Mouse (Mus musculus) CD4-positive helper T cell, adult 2 months (primary cell): ENCODE results near the gene Dnah8.

Source experiments
- DNase-seq: peaks from one replicate; pipeline ENCODE4 v3.0.0-alpha.2; 2012; ENCODE audit warnings: low read depth, missing footprints, low spot score

Dnah8 gene

DNA sequence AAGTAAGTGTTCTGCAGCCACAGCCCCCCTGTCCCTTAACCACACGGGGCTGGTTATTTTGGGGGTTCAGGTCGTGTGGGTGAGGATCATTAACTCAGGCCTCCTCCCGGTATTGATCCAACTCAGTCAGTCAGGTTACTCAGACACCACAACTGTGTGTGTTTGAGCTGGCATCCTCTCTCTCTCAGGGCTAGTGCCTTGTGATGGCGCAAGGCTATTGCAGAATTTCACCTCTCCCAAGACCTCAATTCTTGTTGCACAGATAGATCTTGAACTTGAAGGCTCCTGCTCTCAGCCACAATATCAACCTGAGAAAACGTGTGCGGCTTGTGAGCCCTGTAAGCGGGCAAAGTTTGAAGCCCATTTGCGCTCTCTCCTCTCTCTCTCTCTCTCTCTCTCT, 38.0 kb downstream of the Dnah8 start:
- DNase-seq = no peak

DNA sequence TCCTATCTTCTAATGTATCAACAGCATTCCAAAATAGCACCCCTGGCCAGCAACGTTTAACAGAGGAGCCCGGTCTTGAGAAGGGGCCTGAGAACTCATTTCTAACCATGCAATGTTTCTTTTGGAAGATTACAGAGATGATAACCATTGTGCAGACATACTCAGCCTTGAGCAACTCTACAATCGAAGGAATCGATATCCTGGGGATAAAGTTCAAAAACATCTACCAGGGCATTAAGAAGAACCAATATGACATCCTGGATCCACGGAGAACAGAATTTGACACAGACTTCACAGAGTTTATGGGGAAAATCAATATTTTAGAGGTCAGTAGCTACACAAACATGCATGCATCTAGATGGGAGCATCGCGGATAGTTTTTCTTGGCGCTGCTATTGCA, 39.0 kb downstream of the Dnah8 start:
- no peak for DNase-seq

GRCm38 (mm10) chr17:30664856-30665255, 40.7 kb downstream of the Dnah8 start:
- no peak for DNase-seq

DNA sequence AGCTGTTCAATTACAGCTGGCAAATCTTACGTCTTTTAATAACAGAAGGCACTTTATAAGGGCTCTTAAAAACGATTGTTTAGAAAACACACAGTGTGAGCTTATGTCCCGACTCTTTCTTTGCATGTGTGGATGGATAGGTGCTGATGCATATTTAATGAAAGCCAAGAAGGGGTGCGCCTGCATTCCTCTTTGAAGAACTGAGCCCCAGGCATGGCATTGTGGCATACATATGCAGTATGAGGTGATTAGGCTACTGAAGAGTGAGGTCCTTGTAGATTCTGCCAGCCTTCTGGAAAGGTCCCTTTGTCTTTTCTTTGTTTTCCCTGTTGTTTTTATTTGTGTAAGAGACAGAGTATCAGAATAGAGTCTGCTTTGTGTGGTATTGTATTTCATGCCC, 48.4 kb downstream of the Dnah8 start:
- DNase-seq = no peak

DNA sequence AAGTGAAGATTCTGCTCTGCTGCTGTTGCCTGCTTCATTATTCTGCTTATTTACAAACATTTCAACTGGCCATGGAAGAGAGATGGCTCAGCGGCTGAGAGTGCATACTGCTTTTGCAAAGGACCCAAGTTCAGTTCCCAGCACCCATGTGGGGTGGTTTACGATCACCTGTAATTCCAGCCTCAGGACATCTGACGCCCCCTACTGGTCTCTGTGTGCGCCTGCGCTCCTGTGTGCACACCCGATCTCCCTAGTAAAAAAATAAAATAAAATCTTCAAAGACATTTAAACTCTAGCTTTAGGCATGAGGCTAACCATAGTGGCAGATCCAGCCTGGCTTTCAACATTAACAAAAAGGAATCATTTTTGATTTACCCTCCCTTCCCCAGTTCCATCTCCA, 48.9 kb downstream of the Dnah8 start:
- DNase-seq = no peak

DNA sequence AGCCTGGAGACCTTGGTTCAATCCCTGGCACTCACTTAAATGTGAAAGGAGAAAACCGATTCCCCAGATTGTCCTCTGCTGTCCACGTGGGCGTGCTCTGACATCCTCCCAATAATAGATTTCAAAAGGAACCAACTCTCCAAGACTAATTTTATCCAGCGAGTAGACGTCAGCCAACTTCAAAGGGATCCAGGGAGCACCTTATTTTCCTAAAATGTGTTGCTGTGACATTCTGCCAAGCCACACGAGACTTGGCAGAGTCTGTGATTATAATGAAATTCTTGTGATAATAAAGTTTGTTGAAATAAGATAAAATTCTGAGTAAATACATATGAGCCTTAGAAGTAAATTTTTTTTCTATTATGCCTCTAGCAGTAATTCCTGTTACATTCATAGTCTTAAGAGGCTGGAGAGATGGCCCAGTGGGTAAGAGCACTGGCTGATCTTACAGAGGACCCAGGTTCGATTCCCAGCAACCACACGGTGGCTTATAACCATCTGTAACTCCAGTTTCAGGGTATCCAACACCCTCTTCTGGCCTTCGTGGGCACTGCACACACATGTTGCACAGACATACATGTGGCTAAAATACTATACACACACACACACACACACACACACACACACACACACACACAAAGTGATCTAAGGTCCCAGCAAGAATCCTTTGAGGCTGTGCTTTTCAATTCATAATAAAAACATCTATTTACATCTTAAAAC, 51.0 kb downstream of the Dnah8 start:
- DNase-seq = no peak

DNA sequence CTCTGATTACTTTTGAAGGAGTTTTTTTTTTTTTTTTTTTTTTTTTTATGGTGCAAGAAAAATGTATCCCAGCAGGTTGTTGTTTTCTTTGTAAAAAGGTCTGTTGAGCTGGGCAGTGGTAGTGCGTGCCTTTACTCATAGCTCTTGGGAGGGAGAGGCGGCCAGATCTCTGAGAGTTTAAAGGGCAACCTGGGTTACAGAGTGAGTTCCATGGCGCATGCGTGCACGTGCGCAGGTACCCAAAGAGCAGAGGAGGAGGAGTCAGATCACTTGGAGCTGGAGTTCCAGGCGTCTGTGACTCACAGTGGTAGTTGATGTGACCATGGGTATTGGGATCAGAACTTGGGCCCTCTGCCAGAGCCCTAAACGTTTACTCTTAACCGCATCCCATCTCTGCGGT, 54.4 kb downstream of the Dnah8 start:
- DNase-seq = no peak

GRCm38 (mm10) chr17:30679612-30680011, 55.5 kb downstream of the Dnah8 start:
- no peak for DNase-seq

DNA sequence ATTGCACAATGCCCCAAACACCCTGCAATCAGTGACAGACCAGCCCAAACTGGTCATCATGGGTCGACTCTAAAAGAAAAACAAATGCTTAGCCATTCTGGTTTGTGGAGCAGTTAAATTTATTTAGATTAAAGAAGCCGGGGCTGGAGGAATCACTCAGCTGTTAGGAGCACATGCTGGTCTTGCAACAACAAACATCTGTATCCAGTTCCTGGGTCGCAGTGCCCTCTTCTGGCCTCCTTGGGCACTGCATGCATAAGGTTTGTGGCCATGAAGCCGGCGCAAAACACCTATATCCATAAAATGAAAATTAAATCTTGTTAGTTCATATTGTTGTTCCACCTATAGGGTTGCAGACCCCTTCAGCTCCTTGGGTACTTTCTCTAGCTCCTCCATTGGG, 57.5 kb downstream of the Dnah8 start:
- peak; percentile 69 for DNase-seq

- no peak for DNase-seq
These were observed 66.0 kb downstream of the Dnah8 start for GRCm38 (mm10) chr17:30690181-30690580.

GRCm38 (mm10) chr17:30691481-30691880, 67.3 kb downstream of the Dnah8 start:
- no peak for DNase-seq

DNA sequence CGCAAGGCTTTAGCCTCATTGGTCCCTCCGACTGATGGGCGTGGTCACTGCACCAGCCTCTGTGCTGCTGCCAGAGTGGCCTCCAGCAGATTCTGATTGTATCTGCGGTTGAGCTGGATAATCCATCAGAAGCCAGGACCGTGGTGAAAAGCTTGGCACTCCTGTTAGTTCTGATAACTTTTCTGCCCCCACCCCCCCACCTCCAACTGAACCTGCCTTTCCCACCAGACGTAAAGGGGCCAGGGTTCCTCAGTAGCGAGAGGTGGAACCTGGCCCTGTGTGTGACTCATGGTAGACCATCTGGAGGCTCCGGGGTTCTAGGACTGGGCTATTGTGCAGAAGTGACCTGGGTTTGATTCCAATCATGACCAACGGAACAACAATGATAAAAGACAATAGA, 70.1 kb downstream of the Dnah8 start:
- DNase-seq = no peak

DNA sequence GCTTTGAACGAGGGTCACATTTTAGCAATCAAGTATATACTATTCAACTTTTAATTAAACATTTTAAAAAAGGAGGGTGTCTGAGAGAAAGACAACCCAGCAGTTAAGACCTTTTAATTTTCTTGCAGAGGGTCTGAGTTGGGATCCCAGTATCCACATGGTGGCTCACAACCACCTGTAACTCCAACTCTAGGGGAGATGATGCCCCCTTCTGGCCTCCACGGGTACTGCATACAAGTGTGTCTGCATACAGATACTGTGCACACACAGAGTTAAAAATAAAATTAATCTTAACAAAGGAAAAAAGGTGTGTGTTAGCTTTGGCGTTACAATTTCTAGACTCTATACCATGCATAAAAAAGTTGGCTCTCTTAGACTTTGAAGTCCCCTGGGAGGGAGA, 90.6 kb downstream of the Dnah8 start:
- DNase-seq = peak; percentile 2

DNA sequence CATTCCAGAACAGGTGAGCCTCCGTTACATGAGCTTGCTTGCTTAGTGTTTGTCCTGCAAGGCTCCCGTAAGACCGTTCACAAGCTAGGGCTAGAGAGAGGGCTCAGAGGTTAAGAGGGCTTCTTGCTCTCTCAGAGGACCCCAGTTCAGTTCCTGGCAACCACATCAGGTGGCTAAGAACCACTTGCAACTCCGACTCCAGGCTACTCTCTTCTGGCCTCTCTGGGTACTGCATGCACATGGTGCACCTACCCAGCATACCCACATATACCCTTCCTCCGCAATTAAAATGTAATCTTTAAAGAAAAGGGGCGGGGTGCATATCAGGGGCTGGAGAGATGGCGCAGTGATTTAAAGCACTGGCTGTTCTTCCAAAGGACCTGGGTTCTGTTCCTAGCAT, 94.0 kb downstream of the Dnah8 start:
- DNase-seq = no peak

- no peak for DNase-seq
These were observed 94.9 kb downstream of the Dnah8 start for GRCm38 (mm10) chr17:30719031-30719430.

DNA sequence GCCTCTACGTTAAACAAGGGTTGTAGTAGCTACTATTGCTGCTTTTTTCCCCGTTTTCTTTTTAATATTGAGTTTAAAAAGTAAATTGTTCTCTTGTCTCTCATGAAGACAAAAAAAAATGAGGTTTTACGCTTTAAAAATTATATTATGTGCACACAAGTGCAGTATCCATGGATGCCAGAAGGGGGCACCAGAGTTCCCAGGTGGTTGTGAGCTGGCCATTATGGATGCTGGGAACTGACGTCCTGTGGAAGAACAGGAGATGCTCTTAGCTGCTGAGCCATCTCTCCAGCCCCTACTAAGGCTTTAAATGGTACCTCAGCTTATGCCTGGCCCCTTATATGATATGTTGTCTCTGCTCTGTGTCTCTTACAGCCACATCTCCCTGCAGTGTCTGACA, 103.6 kb downstream of the Dnah8 start:
- DNase-seq = no peak

GRCm38 (mm10) chr17:30732736-30733135, 108.6 kb downstream of the Dnah8 start:
- no peak for DNase-seq

- no peak for DNase-seq
These were observed 110.6 kb downstream of the Dnah8 start for GRCm38 (mm10) chr17:30734770-30735169.

GRCm38 (mm10) chr17:30735454-30735853, 111.3 kb downstream of the Dnah8 start:
- no peak for DNase-seq

DNA sequence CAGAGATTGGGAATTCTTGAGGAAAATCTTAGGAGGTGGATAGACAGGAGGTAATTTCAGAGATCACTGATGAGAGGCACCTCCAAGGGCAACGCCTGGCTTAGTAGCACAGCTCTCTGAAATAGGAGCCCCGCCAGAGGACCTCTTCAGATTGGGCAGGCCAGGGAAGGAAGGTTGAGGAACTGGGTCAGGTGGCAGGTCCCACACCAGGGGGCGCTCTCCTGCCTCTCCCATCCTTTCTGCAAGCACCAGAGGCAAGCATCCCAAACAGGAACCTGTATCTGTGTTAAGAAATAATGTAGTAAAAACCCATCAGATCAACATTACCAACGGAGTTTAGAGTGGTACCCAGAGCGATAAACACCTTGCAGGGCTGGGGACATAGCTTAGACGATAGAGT, 113.6 kb downstream of the Dnah8 start:
- no peak for DNase-seq

DNA sequence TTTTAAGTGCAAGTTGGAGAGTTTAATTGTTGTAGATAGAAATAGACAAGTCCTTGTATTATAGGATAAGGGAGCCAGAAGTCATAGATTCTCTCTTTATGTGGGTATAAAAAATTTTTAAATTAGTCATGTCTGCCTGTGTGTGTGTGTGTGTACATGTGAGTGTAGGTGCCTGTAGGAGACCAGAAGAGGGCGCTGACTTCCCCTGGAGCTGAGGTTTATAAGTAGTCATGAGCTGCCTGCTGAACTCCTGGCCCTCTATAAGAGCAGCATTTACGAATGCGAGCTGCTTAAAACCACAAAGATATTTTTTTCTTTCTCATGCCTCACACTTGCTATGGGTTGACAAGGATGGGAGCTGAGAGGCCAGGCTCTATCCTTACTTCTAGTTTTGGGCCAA, 115.6 kb downstream of the Dnah8 start:
- DNase-seq = no peak

GRCm38 (mm10) chr17:30743947-30744346, 119.8 kb downstream of the Dnah8 start:
- no peak for DNase-seq

DNA sequence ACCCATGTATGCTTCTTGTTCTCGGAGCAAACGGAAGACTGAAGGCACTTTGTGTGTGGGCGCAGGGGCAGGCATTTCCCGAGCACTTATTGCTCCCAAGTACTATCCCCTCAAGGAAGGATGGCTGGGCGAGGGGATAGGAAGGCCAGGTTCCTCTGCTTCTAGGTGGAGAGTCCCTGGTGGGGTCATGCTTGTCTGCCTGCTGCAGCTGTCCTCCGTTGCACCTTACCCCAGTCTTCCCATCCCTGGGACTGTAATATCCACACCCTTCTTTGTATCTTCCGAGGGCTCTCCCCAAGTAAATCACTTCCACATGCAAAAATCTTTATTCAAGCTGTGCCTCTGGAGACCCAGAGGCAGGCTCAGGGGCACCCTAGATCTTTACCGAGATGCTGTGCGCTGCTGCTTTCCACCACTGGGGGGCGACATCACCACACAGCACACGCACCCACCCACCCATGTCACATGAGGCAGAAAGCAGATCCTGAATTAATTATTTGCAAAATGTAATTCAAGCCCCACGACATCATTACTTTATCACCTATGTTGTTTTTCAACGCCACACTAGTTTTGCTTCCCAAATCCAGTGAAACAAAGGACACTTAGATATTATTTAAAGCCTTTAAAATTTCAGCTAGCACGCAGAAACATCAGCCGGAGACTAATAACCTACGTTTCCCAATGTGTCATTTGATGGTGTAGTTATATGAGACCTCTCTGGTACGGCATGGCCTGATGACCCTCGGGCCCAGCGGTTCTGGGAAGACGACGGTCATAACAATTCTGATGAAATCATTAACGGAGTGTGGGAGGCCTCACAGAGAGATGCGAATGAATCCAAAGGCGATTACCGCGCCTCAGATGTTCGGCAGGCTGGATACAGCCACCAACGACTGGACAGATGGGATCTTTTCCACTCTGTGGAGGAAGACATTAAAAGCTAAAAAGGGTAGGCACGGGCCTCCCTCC, 122.2 kb downstream of the Dnah8 start:
- peak; percentile 47 for DNase-seq
